Mouse (Mus musculus): Measurements from ENCODE around the gene Stk11ip. TPM values are rescaled to one million over a fixed set of nuclear protein-coding genes. Genes with fewer than 3 reads are reported as not detected.

Stk11ip gene
- polyA plus RNA-seq, 1 experiment from 2014 or later = 21.0 TPM

DNA sequence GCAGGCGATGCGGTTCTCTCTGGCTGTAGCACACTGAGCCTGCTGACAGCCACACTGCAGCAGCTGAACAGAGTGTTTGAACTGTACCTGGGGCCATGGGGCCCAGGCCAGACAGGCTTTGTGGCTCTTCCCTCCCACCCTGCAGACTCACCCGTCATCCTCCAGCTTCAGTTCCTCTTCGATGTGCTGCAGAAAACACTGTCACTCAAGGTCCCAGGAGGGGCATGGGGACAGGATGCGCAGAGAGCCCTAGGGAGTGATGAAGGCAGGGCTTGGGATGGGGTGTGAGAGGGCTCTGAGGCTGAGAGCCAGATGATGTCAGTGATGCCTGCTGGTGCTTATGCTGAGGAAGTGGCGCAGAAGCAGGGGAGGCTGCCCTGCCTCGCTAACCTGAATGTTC lies 3.4 kb downstream of the Stk11ip start:
- no peak for DNase-seq
- Histone ChIP-seq H3K9ac (replicated peaks; ENCODE audit: low read length) (no peak overlapping the region), H3K27me3 (ENCODE audit: control insufficient read depth, insufficient read depth, low read length) (no peaks in the 10 kb centered on the region), H3K4me2 (ENCODE audit: low read length) (no peak overlapping the region), H3K4me1 (ENCODE audit: control insufficient read depth, insufficient read depth, low read length) (peaks cover 3% of the 10 kb centered on the region; the same call in 1 of the 2 replicates), H3K27ac (replicated peaks; ENCODE audit: low read depth, low read length) (no peak overlapping the region), H3K4me3 (replicated peaks; ENCODE audit: low read depth, low read length) (no peak overlapping the region), H3K9me3 (ENCODE audit: control insufficient read depth, low read length) (no peaks in the 10 kb centered on the region), H3K36me3 (ENCODE audit: control insufficient read depth, insufficient read depth, low read length) (peaks cover 45% of the 10 kb centered on the region)
- ATAC-seq (ENCODE audit: low FRiP score, low TSS enrichment) = no peak
- 91% methylated on average over 7 of the region's 7 CpGs for WGBS

DNA sequence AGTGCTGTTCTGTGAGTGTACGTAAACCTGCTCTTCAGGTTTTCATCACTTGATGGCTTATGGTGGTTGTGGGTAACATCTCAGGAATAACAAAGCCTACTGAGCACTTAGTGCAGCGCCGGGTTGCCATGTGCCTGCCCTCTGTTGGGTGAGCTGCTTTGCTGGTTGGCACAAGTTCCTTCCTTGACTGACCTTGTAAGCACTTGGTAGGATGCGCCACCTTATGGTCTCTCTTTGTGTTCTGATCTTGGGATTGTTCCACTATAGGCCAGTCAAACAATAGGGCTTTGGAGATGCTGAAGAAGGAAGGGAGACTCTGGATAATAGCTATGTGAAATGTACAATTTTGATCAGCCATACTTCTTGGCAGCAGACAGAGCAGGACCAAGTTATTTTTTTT lies 9.2 kb downstream of the Stk11ip start:
- 81% methylated on average over 4 of the region's 4 CpGs for WGBS
- Histone ChIP-seq H3K9ac (replicated peaks; ENCODE audit: low read length) (no peak overlapping the region), H3K27me3 (ENCODE audit: control insufficient read depth, insufficient read depth, low read length) (no peaks in the 10 kb centered on the region), H3K9me3 (ENCODE audit: control insufficient read depth, low read length) (no peaks in the 10 kb centered on the region), H3K36me3 (ENCODE audit: control insufficient read depth, insufficient read depth, low read length) (peaks cover 88% of the 10 kb centered on the region), H3K4me3 (replicated peaks; ENCODE audit: low read depth, low read length) (no peak overlapping the region), H3K27ac (replicated peaks; ENCODE audit: low read depth, low read length) (no peak overlapping the region), H3K4me2 (ENCODE audit: low read length) (no peak overlapping the region), H3K4me1 (ENCODE audit: control insufficient read depth, insufficient read depth, low read length) (no peaks in the 10 kb centered on the region)
- ATAC-seq (ENCODE audit: low FRiP score, low TSS enrichment) (no peak), DNase-seq (no peak)

DNA sequence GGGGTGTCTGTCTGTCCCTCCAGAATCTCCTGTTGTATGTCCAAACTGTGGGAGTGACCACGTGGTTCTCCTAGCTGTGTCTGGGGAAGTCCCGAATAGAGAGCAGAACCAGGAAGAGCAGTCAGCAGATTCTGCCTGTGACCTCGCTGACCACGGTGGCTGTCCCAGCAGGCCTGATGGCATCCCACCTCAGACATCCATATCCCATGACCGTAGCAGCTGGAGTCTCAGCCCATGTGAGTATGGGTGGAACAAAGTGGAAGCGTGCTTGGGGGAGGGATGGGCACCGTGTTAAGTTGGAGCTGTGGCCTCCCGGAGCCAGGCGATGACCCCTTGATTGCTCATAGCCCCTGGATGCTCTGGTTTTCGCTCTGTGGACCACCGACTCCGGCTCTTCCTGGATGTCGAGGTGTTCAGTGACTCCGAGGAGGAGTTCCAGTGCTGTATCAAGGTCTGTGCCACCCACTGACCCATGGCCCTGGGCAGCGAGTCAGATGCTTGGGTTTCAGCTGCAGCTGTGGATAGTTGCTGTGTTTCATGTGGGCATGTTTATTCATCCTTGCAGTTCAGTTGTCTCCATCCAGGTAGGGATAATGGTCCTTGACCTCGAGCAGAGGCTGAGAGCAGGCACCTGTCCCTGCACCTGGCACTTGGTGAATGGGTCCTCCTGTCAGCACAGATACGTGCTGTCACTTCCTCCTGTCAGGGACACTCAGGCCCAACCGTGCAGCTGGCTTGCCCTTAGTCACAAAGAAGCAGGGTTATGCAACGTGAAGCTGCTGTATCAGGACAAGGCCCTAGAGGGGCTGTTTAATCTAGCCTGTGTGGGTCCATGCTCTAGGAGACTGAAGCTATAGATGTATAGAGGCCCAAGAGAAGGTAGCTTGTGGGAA lies 11.2 kb downstream of the Stk11ip start:
- DNase-seq (no peak), ATAC-seq (ENCODE audit: low FRiP score, low TSS enrichment) (no peak)
- no peaks in the 10 kb centered on the region for H3K4me1 ChIP-seq (ENCODE audit: control insufficient read depth, insufficient read depth, low read length)
- no peaks in the 10 kb centered on the region for H3K9me3 ChIP-seq (ENCODE audit: control insufficient read depth, low read length)
- no peak overlapping the region for H3K27ac ChIP-seq (replicated peaks; ENCODE audit: low read depth, low read length)
- no peak overlapping the region for H3K9ac ChIP-seq (replicated peaks; ENCODE audit: low read length)
- H3K4me2 ChIP-seq (ENCODE audit: low read length) = no peak overlapping the region
- peaks cover 86% of the 10 kb centered on the region for H3K36me3 ChIP-seq (ENCODE audit: control insufficient read depth, insufficient read depth, low read length)
- no peak overlapping the region for H3K4me3 ChIP-seq (replicated peaks; ENCODE audit: low read depth, low read length)
- 92% methylated on average over 19 of the region's 19 CpGs for WGBS
- no peaks in the 10 kb centered on the region for H3K27me3 ChIP-seq (ENCODE audit: control insufficient read depth, insufficient read depth, low read length)

DNA sequence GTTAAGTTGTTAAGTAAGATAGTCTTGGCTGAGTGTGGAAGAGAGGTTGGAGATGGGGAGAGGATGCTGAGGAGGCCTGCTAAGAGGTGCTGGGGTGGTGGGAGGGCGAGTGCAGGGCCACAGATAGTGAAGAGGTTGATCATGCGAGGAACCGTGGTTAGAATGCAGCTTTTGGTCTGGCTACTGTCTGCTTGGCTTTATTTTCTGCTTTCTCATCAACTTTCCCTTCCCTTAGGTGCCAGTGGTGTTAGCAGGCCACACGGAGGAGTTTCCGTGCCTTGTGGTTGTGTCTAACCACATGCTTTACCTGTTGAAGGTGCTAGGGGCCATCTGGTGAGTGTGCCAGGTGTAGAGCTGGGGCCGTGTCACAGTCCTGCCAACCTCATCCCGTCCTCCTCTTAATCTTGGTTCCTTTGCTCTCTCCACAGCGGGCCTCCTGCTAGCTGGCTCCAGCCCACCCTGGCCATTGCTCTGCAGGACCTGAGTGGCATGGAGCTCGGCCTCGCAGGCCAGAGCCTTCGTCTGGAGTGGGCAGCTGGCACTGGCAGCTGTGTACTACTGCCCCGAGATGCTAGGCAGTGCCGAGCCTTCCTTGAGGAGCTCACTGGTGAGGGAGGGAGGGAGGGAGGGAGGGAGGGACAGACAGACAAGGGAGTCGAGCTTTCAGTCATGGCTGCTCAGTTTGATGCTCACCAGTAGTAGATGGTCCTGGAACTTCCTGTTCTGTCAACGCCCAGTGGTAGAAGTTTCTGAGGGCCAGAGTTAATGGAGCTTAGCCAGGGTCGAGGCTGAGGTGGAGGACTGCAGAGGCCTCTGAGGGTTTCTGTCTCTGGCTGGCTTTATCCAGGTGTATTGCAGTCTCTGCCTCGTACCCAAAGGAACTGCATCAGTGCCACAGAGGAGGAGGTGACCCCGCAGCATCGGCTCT lies 12.3 kb downstream of the Stk11ip start:
- Histone ChIP-seq H3K4me2 (ENCODE audit: low read length) (no peak overlapping the region), H3K4me3 (replicated peaks; ENCODE audit: low read depth, low read length) (no peak overlapping the region), H3K9me3 (ENCODE audit: control insufficient read depth, low read length) (no peaks in the 10 kb centered on the region), H3K36me3 (ENCODE audit: control insufficient read depth, insufficient read depth, low read length) (peaks cover 78% of the 10 kb centered on the region), H3K9ac (replicated peaks; ENCODE audit: low read length) (no peak overlapping the region), H3K4me1 (ENCODE audit: control insufficient read depth, insufficient read depth, low read length) (no peaks in the 10 kb centered on the region), H3K27me3 (ENCODE audit: control insufficient read depth, insufficient read depth, low read length) (no peaks in the 10 kb centered on the region), H3K27ac (replicated peaks; ENCODE audit: low read depth, low read length) (no peak overlapping the region)
- ATAC-seq (ENCODE audit: low FRiP score, low TSS enrichment) (no peak), DNase-seq (no peak)
- WGBS = 91% methylated on average over 19 of the region's 19 CpGs

DNA sequence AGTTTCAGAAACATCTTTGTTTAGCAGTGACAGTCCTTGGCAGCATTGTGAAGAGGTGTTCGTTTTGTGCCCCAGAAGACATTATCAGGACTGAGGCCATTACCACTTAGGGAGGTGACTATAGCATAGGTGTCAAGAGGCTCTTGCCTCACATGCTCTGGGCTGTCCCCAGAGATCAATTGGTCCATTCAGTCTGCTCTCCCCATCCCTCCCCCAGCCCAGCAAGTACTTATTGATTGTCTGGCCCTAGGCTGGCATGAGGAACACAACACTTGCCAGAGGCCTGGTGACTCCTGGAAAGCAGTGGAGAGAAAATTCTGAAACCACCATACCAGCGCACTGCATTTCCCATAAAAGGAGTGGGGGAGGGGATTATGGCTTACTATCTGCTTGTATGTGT lies 16.3 kb downstream of the Stk11ip start:
- H3K4me1 ChIP-seq (ENCODE audit: control insufficient read depth, insufficient read depth, low read length) = no peaks in the 10 kb centered on the region
- H3K4me2 ChIP-seq (ENCODE audit: low read length) = no peak overlapping the region
- no peak overlapping the region for H3K4me3 ChIP-seq (replicated peaks; ENCODE audit: low read depth, low read length)
- 90% methylated on average over 2 of the region's 2 CpGs for WGBS
- DNase-seq = no peak
- no peak for ATAC-seq (ENCODE audit: low FRiP score, low TSS enrichment)
- no peak overlapping the region for H3K27ac ChIP-seq (replicated peaks; ENCODE audit: low read depth, low read length)
- no peaks in the 10 kb centered on the region for H3K9me3 ChIP-seq (ENCODE audit: control insufficient read depth, low read length)
- H3K27me3 ChIP-seq (ENCODE audit: control insufficient read depth, insufficient read depth, low read length) = no peaks in the 10 kb centered on the region
- no peak overlapping the region for H3K9ac ChIP-seq (replicated peaks; ENCODE audit: low read length)
- peaks cover 42% of the 10 kb centered on the region for H3K36me3 ChIP-seq (ENCODE audit: control insufficient read depth, insufficient read depth, low read length)

DNA sequence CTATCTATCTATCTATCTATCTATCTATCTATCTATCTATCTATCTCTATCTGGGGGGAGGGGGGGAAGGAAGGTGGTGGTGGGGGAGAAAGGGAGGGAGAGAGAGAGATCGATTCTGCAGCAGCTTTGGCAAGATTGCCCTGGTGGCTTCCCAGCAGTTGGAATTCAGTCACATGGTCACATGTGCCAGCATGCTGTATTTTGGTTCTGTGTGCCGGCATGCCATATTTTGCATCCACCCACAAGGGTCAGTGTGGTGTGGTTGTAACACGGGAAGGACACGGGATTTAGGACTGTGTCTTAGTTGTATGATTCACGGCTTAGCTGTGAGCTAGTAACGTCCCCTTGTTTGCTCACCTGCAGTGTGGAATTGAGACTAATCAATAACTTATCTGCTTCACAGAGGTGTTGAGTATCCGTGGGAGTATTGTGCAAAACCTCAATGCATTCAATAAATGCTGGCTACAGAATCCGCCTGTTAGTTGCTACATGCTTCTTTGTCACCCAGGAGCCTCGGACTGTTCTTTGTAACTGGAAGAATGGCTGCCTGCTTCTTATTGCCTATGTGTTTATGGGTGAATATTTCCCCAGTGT lies 17.4 kb downstream of the Stk11ip start:
- WGBS = 84% methylated on average over 9 of the region's 9 CpGs
- no peaks in the 10 kb centered on the region for H3K27me3 ChIP-seq (ENCODE audit: control insufficient read depth, insufficient read depth, low read length)

DNA sequence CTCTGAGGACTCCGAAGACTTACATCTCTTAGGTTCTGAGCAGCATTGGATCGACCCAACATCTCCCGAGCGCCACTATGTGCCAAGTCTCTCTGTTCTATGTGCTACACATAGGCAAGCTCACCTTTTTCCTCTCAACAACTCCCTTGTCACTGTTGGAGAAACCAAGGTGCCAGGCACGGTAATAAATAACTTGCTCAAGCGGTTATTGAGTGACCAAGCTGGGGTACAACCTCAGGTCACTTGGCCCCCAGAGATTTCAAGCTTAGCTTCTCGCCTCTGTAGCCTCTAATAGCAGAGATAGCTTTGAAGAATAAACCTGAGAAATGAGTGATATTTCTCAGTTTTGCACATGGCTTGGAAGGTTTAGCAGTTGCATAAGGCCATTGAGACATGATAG lies 20.2 kb downstream of the Stk11ip start:
- ATAC-seq (ENCODE audit: low FRiP score, low TSS enrichment) (no peak), DNase-seq (no peak)
- Histone ChIP-seq H3K27ac (replicated peaks; ENCODE audit: low read depth, low read length) (no peak overlapping the region), H3K4me1 (ENCODE audit: control insufficient read depth, insufficient read depth, low read length) (peaks cover 7% of the 10 kb centered on the region; the same call in 1 of the 2 replicates), H3K4me3 (replicated peaks; ENCODE audit: low read depth, low read length) (no peak overlapping the region), H3K9me3 (ENCODE audit: control insufficient read depth, low read length) (no peaks in the 10 kb centered on the region), H3K27me3 (ENCODE audit: control insufficient read depth, insufficient read depth, low read length) (no peaks in the 10 kb centered on the region), H3K9ac (replicated peaks; ENCODE audit: low read length) (no peak overlapping the region), H3K4me2 (ENCODE audit: low read length) (no peak overlapping the region), H3K36me3 (ENCODE audit: control insufficient read depth, insufficient read depth, low read length) (peaks cover 9% of the 10 kb centered on the region)
- WGBS = 93% methylated on average over 7 of the region's 7 CpGs

More for the DNA sequence above, 17.4 kb downstream of the Stk11ip start:
- H3K4me2 ChIP-seq (ENCODE audit: low read length) = no peak overlapping the region
- H3K27ac ChIP-seq (replicated peaks; ENCODE audit: low read depth, low read length) = no peak overlapping the region
- DNase-seq (no peak), ATAC-seq (ENCODE audit: low FRiP score, low TSS enrichment) (no peak)
- H3K9me3 ChIP-seq (ENCODE audit: control insufficient read depth, low read length) = no peaks in the 10 kb centered on the region
- no peaks in the 10 kb centered on the region for H3K4me1 ChIP-seq (ENCODE audit: control insufficient read depth, insufficient read depth, low read length)
- H3K36me3 ChIP-seq (ENCODE audit: control insufficient read depth, insufficient read depth, low read length) = peaks cover 32% of the 10 kb centered on the region
- no peak overlapping the region for H3K4me3 ChIP-seq (replicated peaks; ENCODE audit: low read depth, low read length)
- no peak overlapping the region for H3K9ac ChIP-seq (replicated peaks; ENCODE audit: low read length)

DNA sequence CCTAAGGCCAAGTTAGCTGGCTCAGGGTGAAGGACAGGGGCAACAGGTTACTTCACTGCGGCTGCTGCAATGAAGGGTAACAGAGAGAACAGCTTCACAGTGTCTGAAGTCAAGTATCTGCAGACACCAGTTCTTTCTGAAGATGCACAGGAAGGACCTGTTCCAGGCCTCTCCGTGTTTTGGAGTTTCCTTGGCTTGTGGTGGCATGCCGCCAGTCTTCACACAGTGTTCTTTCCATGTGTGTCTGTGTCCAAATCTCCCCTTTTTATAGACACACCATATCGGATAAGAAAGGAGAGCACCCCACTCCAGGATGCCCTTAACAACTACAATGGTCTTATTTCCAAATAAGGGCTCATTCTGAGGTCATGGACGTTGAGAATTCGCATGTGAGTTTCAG lies 23.0 kb downstream of the Stk11ip start:
- WGBS = 92% methylated on average over 6 of the region's 6 CpGs
- Histone ChIP-seq H3K36me3 (ENCODE audit: control insufficient read depth, insufficient read depth, low read length) (0 out of 2 replicates have a peak, but pooled peaks cover 5% of the 10 kb centered on the region), H3K4me3 (replicated peaks; ENCODE audit: low read depth, low read length) (no peak overlapping the region), H3K27me3 (ENCODE audit: control insufficient read depth, insufficient read depth, low read length) (no peaks in the 10 kb centered on the region), H3K27ac (replicated peaks; ENCODE audit: low read depth, low read length) (no peak overlapping the region), H3K4me2 (ENCODE audit: low read length) (no peak overlapping the region), H3K9ac (replicated peaks; ENCODE audit: low read length) (no peak overlapping the region), H3K4me1 (ENCODE audit: control insufficient read depth, insufficient read depth, low read length) (peaks cover 17% of the 10 kb centered on the region), H3K9me3 (ENCODE audit: control insufficient read depth, low read length) (no peaks in the 10 kb centered on the region)
- no peak for ATAC-seq (ENCODE audit: low FRiP score, low TSS enrichment)
- no peak for DNase-seq

Measured in midbrain, embryonic 14.5 days (tissue).